Mouse (Mus musculus) urinary bladder, postnatal 36 days (tissue): ENCODE results near the gene Acvr2a.
"Not testable (repeated sequence)": the region's sequence is repeated elsewhere in the genome, so short reads cannot be mapped to it uniquely, and the experiment has no call there.

Experiments used
- DNase-seq, 2 experiments: peaks; one replicate each; pipeline ENCODE4 v3.0.0; 2022; ENCODE audit warnings: low spot score in 2 of 2, mixed read lengths in 1 of 2

The Acvr2a gene

GRCm38 (mm10) chr2:48813371-48814222, at the start of gene Acvr2a:
Gene Acvr2a (plus strand): TSS chr2:48814109.
- DNase-seq, result peak; percentile 91 to 93

GRCm38 (mm10) chr2:48766513-48766912, 47.4 kb upstream of the Acvr2a start:
- DNase-seq, result no peak

- no peak for DNase-seq
Observed at GRCm38 (mm10) chr2:48767778-48768177, 46.1 kb upstream of the Acvr2a start.

GRCm38 (mm10) chr2:48768219-48768618, 45.7 kb upstream of the Acvr2a start:
- no peak for DNase-seq

- no peak for DNase-seq
Observed at GRCm38 (mm10) chr2:48770100-48770499, 43.8 kb upstream of the Acvr2a start.

- no peak for DNase-seq
Observed at GRCm38 (mm10) chr2:48770634-48771033, 43.3 kb upstream of the Acvr2a start.

- no peak for DNase-seq
Observed at GRCm38 (mm10) chr2:48775281-48775680, 38.6 kb upstream of the Acvr2a start.

GRCm38 (mm10) chr2:48788901-48789300, 25.0 kb upstream of the Acvr2a start:
- DNase-seq, result no peak

GRCm38 (mm10) chr2:48814223-48815038, 522 bp downstream of the Acvr2a start:
- peak; percentile 43 to 44 for DNase-seq

DNA sequence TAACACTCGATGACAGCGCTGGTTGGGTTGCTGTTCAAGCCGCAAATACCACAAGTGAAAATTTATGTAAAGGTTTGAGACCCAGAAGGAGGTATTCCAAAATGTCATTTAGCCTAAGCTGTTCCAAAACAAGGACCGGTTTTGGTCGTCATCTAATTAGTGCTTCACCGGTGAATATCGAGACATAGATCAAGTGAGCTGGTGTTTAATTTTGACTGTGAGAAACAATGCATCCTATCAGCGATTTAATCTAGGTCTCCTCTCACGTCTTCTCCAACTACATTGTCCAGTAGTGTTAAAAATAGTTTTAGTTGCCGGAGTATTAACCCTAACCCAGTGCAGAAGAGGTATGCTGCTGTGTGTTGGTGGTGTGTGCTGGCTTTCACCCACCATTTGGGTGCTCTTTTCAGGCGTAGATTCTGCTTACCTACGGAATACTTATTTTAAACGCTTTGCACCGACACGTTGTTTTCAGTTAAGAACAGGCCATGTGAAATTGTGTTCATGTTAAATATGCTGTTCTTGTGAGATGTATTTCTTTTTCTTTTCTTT, 1.2 kb downstream of the Acvr2a start:
- DNase-seq, result no peak

GRCm38 (mm10) chr2:48816141-48817028, 2.5 kb downstream of the Acvr2a start:
- DNase-seq, result no peak

- no peak for DNase-seq
Observed at GRCm38 (mm10) chr2:48825878-48826277, 12.0 kb downstream of the Acvr2a start.

- DNase-seq, result no peak
Observed at GRCm38 (mm10) chr2:48826380-48826779, 12.5 kb downstream of the Acvr2a start.

DNA sequence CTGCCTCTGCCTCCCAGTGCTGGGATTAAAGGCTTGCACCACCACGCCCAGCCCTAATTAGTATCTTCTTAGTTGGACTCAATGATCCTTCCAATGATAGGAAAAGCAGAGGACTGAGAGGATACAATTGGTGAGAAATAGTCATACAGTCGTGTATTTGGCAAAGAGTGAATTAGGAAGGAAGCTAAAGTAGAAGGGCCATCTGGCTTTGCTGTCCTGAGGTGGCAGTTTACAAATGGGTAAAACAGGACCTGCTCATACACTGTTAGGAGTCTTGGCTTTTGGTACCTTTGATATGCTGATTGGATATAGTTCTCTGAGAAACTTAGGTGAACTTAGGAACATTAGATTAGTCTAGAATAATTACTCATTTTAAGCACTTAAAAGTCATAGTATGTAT, 16.6 kb downstream of the Acvr2a start:
- DNase-seq, result no peak

DNA sequence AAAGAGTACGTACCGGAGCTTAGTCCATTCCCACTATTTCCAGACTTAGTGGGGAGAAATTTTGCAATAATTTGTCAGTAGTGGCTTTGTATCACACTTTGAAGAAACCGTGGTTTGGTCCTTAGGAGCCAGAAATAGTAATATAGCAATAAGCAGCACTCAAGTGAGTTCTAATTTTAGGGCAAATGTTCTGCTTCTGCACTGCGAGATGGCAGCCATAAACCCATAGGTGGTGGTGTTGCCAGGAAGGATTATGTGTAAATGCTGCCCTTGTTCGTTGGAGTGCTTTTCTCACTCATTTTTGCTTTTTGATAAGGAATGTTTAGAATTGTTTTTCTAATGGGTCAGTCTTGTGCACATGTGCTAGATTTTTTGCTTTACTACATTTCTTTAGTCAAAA, 18.4 kb downstream of the Acvr2a start:
- no peak for DNase-seq

DNA sequence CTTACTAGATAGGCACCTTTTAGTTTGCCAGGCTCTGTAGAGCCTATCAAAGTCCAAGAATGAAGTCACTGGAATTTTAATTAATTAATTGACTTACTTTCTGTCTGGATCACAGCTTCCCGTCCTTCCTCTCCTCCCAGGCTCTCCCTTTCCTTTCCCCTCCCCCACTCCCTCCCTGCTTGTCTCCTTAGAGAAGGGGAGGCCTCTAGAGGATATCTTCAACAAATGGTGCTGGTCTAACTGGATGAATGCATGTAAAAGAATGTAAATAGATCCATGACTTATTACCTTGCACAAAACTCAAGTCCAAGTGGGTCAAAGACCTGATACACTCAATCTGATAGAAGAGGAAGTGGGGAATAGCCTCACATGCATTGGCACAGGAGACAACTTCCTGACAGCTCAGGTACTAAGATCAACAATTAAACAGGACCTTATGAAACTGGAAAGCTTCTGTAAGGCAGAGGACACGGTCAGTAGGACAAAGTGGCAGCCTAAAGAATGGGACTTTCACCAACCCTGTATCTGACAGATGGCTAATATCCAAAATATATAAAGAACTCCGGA, 20.1 kb downstream of the Acvr2a start:
- no peak for DNase-seq

DNA sequence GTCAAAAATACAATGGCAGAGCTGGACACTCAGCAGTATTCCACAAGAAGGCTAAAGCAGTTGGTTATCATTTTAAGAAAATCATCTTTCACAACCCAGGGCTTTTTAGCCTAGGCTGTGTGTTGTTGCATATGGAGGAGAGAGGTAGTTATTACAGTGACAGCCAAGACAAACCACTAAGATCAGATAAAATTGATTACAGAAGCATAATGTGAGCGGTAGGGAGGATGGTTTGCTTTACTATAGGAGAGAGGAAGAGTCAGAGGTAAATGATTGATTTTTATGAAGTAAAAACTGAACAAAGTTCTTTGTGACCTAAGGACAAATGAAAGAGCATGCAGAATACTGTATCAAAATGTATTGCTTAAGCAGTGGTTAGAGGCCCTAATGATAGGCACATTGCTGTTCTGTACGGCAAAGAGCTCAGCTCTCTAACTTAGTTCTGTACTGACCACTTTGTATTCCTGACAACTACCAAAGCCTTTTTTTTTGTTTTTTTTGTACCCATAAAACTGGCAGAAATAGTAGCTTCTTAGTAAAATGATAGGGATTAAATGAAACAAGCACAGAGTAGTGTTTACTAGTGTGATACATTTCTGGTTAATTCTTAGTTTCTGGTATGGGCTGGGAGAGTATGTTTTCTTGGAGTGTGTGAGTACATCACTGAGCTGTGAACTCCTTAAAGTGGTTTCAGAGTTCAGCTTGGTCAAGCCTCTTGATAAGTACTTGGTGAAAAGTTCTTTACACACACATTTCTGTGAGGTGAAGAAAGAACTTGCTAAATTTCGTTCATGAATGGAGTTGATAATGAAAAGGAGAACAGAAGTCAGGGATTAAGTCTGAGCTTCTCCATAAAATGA, 27.9 kb downstream of the Acvr2a start:
- no peak for DNase-seq

- no peak for DNase-seq
Observed at GRCm38 (mm10) chr2:48846689-48847398, 32.9 kb downstream of the Acvr2a start.

- DNase-seq, result not testable (repeated sequence)
Observed at GRCm38 (mm10) chr2:48865596-48865995, 51.7 kb downstream of the Acvr2a start.
